Mouse (Mus musculus): ENCODE results near the gene Slc38a10. TPM values are rescaled to one million over a fixed set of nuclear protein-coding genes. Genes with fewer than 3 reads are reported as not detected.

Gene Slc38a10
- polyA plus RNA-seq, 1 experiment = 192 TPM

GRCm38 (mm10) chr11:120103431-120103997 is 47.6 kb downstream of the Slc38a10 start:
- DNase-seq (ENCODE audit: low read depth) = no peak

- DNase-seq (ENCODE audit: low read depth) = no peak
Measured at GRCm38 (mm10) chr11:120101036-120101435, 50.1 kb downstream of the Slc38a10 start.

- peak; percentile 87 for DNase-seq (ENCODE audit: low read depth)
Measured at GRCm38 (mm10) chr11:120098588-120099511, 52.3 kb downstream of the Slc38a10 start, which contains the start of the genes Tepsin and Ndufaf8. Tepsin (minus strand) TSS chr11:120098731. Ndufaf8 (plus strand) TSS chr11:120098928.

- DNase-seq (ENCODE audit: low read depth) = no peak
Measured at GRCm38 (mm10) chr11:120092817-120093591, 58.1 kb downstream of the Slc38a10 start.

GRCm38 (mm10) chr11:120090661-120091060 is 60.5 kb downstream of the Slc38a10 start:
- no peak for DNase-seq (ENCODE audit: low read depth)

GRCm38 (mm10) chr11:120086702-120087152 is 64.4 kb downstream of the Slc38a10 start, which contains the start of gene Cep131:
Cep131 (minus strand) TSS chr11:120086827.
- peak; percentile 58 for DNase-seq (ENCODE audit: low read depth)

GRCm38 (mm10) chr11:120085891-120086627 is 65.1 kb downstream of the Slc38a10 start:
- no peak for DNase-seq (ENCODE audit: low read depth)

- no peak for DNase-seq (ENCODE audit: low read depth)
Measured at GRCm38 (mm10) chr11:120080282-120080681, 70.9 kb downstream of the Slc38a10 start.

GRCm38 (mm10) chr11:120076191-120076590 is 75.0 kb downstream of the Slc38a10 start:
- DNase-seq (ENCODE audit: low read depth) = no peak

GRCm38 (mm10) chr11:120072986-120073647 is 78.0 kb downstream of the Slc38a10 start:
- no peak for DNase-seq (ENCODE audit: low read depth)

GRCm38 (mm10) chr11:120071731-120072320 is 79.3 kb downstream of the Slc38a10 start:
- DNase-seq (ENCODE audit: low read depth) = no peak

GRCm38 (mm10) chr11:120071065-120071464 is 80.1 kb downstream of the Slc38a10 start:
- no peak for DNase-seq (ENCODE audit: low read depth)

- no peak for DNase-seq (ENCODE audit: low read depth)
Measured at GRCm38 (mm10) chr11:120070286-120070930, 80.7 kb downstream of the Slc38a10 start.

- no peak for DNase-seq (ENCODE audit: low read depth)
Measured at GRCm38 (mm10) chr11:120069261-120069660, 81.9 kb downstream of the Slc38a10 start.

GRCm38 (mm10) chr11:120067834-120068233 is 83.3 kb downstream of the Slc38a10 start:
- DNase-seq (ENCODE audit: low read depth) = no peak

- no peak for DNase-seq (ENCODE audit: low read depth)
Measured at GRCm38 (mm10) chr11:120065291-120065690, 85.9 kb downstream of the Slc38a10 start.

- no peak for DNase-seq (ENCODE audit: low read depth)
Measured at GRCm38 (mm10) chr11:120064668-120065040, 86.5 kb downstream of the Slc38a10 start.

- DNase-seq (ENCODE audit: low read depth) = no peak
Measured at GRCm38 (mm10) chr11:120064006-120064667, 87.0 kb downstream of the Slc38a10 start.

GRCm38 (mm10) chr11:120063326-120063725 is 87.8 kb downstream of the Slc38a10 start:
- DNase-seq (ENCODE audit: low read depth) = no peak
